Mouse (Mus musculus) cerebellum, adult 2 months (tissue): ENCODE measurements around the gene Zfp114. TPM values are rescaled to one million over a fixed set of nuclear protein-coding genes. Genes with fewer than 3 reads are reported as not detected.

Source experiments
- DNase-seq, 2 experiments: peaks; one replicate each; pipeline ENCODE4 v3.0.0; 2021
- H3K27ac ChIP-seq: fragments of 200-500 bp; 2 replicates; pipeline ENCODE4 v1.5.1; 2012; ENCODE audit warnings: low read length, control low read depth, inconsistent platforms; ENCODE audit not compliant: insufficient read depth
- H3K27me3 ChIP-seq: fragments of 200-500 bp; 2 replicates; pipeline ENCODE4 v1.6.1; 2012; ENCODE audit warnings: inconsistent platforms, mild to moderate bottlenecking, low read length, moderate library complexity; ENCODE audit not compliant: control insufficient read depth, insufficient read depth
- H3K4me1 ChIP-seq: fragments of 200-500 bp; 2 replicates; pipeline ENCODE4 v1.6.1; 2011; ENCODE audit warnings: low read length; ENCODE audit not compliant: control insufficient read depth, insufficient read depth
- H3K4me3 ChIP-seq: fragments of 200-500 bp; replicated peaks from 2 replicates; pipeline ENCODE3; 2011; ENCODE audit warnings: mild to moderate bottlenecking, low read depth, low read length, control low read depth; ENCODE audit not compliant: insufficient read depth
- CTCF ChIP-seq: fragments of 200-500 bp; IDR thresholded peaks from 2 replicates; pipeline ENCODE4 v1.5.1; 2011; ENCODE audit warnings: low read depth, mild to moderate bottlenecking, control low read depth, low read length, moderate library complexity, borderline replicate concordance; ENCODE audit not compliant: insufficient read depth
- POLR2A ChIP-seq: fragments of 200-500 bp; IDR thresholded peaks from 2 replicates; pipeline ENCODE4 v1.6.1; 2011; ENCODE audit warnings: low read length, control low read depth, borderline replicate concordance; ENCODE audit not compliant: insufficient read depth
- WGBS: fragments of 180-500 bp; shearing (Covaris S2); methylation state at CpG from one replicate; pipeline ENCODE4 v1.1.7; 2018; 5-methylcytosine and 5-hydroxymethylcytosine counted together
- polyA plus RNA-seq: library from polyadenylated mRNA; depleted of rRNA; stranded (reverse); fragments of >200 nt; gene quantifications from 2 replicates; pipeline ENCODE4 v1.2.3, GENCODE M21; 2012

Gene Zfp114
- polyA plus RNA-seq, 1 experiment, result 2.2 TPM

DNA sequence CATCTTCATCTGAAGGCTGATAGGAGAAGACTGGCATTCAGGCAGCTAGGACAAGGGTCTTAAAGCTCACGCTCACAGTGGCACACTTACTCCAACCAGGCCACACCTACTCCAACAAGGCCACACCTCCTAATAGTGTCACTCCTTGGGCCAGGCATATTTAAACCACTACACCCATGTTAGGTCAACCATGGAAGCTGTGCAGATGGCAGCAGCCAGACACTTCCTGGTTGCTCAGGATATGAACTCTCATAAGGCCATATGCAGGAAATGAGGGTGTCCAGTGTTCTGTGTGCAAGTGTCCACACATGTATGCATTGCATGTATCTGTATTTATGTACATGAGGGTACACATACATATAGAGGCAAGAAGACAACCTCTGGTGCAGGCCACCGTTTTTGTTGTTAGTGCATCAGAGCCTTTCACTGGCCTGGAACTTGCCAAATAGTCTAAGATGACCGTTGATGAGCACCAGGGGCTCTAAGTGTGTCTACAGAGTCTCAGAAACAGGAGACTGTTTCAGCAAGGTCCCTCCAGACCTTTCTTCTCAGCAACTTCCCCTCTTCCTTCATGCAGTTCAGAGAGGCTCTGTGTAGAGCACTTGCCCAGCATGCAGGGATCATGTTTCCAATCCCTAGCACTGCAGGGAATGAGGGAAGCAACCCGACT is 14.2 kb downstream of the Zfp114 start:
- 68% methylated on average over 4 of the region's 4 CpGs for WGBS

DNA sequence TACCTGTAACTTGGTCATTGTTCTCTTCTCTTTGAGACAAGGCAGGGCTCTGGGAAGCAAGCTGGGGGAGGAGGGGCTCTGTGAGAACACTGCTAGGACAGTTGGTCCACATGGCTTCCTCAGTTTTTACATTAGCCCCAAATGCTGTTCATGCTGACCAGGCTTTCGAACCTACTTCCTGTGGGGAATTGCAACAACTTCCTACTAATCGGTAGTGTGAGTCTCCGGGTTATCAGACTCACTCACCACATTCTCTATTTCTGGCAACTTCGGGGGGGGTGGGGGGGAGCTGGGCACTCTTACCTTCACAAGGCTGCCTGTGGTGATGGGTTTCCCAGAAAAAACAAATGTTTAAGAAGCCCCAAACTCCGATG is 14.7 kb downstream of the Zfp114 start:
- Histone ChIP-seq H3K4me3 (no peak overlapping the region), H3K4me1 (no peaks in the 10 kb centered on the region), H3K27me3 (no peaks in the 10 kb centered on the region), H3K27ac (no peak overlapping the region)
- WGBS, result 84% methylated on average over 5 of the region's 5 CpGs
- DNase-seq, result no peak
- TF ChIP-seq CTCF, result no peak

More for the DNA sequence above, 14.2 kb downstream of the Zfp114 start:
- H3K27ac ChIP-seq, result no peak overlapping the region
- TF ChIP-seq POLR2A (no peak), CTCF (no peak)
- H3K4me3 ChIP-seq, result no peak overlapping the region
- DNase-seq, result no peak
- no peaks in the 10 kb centered on the region for H3K4me1 ChIP-seq
- no peaks in the 10 kb centered on the region for H3K27me3 ChIP-seq

DNA sequence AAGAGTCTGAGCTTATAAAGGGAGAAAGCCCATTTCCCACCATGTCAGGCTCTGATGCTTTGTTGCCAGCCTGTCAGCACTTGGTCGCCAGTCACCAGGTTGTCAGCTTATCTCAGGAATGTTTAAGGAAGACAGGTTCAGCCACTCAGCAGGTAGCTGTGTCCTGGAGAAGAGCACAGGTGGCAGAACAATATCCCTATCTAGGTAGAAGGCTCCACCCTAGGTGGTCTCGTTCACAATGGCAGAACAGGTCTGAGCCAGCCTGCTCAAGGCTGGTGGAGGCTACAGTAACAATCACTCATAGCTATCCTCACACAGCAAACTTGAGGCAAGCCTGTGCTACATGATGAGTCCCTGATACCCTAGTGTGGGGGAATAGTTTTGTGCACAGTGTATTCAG is 16.5 kb downstream of the Zfp114 start:
- Histone ChIP-seq H3K4me3 (no peak overlapping the region), H3K27me3 (no peaks in the 10 kb centered on the region), H3K4me1 (no peaks in the 10 kb centered on the region), H3K27ac (no peak overlapping the region)
- no peak for DNase-seq
- 87% methylated on average over 2 of the region's 2 CpGs for WGBS
- TF ChIP-seq CTCF (no peak), POLR2A (no peak)

DNA sequence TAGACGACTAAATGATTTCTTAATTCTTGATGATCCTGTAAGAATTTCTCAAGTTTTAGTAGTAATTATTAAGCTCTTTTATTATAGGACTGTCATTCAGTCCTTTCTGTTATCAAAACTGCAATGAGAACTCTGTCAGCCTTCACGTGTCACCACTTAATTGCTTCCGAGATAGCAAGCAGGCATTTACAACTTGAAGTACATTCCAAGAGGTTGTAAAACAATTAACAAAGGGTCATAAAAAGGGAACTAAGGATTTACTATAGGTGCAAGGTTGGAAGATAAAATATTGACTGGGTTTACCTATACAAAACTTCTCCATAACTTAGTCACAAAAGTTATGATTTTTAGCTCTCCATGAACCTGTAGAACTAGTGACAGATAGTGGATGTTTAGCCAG is 18.3 kb downstream of the Zfp114 start:
- TF ChIP-seq POLR2A (no peak), CTCF (no peak)
- Histone ChIP-seq H3K27me3 (no peaks in the 10 kb centered on the region), H3K27ac (no peak overlapping the region), H3K4me1 (no peaks in the 10 kb centered on the region), H3K4me3 (no peak overlapping the region)
- no peak for DNase-seq
- 97% methylated on average over 3 of the region's 3 CpGs for WGBS

- TF ChIP-seq POLR2A, result no peak
- no peak for TF ChIP-seq CTCF
- Histone ChIP-seq H3K27me3 (no peaks in the 10 kb centered on the region), H3K27ac (no peak overlapping the region), H3K4me3 (no peak overlapping the region), H3K4me1 (no peaks in the 10 kb centered on the region)
- no peak for DNase-seq
- 95% methylated on average over 4 of the region's 4 CpGs for WGBS
These were observed 22.1 kb downstream of the Zfp114 start for GRCm38 (mm10) chr7:24196961-24197360.

- H3K4me3 ChIP-seq, result peak overlapping the region; percentile 73
- peak; percentile 76 to 85 for DNase-seq
- 8% methylated on average over 24 of the region's 24 CpGs for WGBS
- no peaks in the 10 kb centered on the region for H3K27me3 ChIP-seq
- TF ChIP-seq POLR2A (no peak), CTCF (no peak)
- H3K4me1 ChIP-seq, result peaks cover 2% of the 10 kb centered on the region; the same call in 1 of the 2 replicates
- no peak overlapping the region for H3K27ac ChIP-seq
These were observed 32.8 kb downstream of the Zfp114 start for GRCm38 (mm10) chr7:24207488-24208261.

- 62% methylated on average over 7 of the region's 7 CpGs for WGBS
- H3K4me1 ChIP-seq, result peaks cover 2% of the 10 kb centered on the region; the same call in 1 of the 2 replicates
- no peaks in the 10 kb centered on the region for H3K27me3 ChIP-seq
- TF ChIP-seq CTCF (no peak), POLR2A (no peak)
- no peak overlapping the region for H3K4me3 ChIP-seq
- DNase-seq, result no peak
- H3K27ac ChIP-seq, result no peak overlapping the region
These were observed 33.5 kb downstream of the Zfp114 start for GRCm38 (mm10) chr7:24208282-24208886.
